Mouse (Mus musculus): ENCODE measurements around the gene Nepro.

DNA sequence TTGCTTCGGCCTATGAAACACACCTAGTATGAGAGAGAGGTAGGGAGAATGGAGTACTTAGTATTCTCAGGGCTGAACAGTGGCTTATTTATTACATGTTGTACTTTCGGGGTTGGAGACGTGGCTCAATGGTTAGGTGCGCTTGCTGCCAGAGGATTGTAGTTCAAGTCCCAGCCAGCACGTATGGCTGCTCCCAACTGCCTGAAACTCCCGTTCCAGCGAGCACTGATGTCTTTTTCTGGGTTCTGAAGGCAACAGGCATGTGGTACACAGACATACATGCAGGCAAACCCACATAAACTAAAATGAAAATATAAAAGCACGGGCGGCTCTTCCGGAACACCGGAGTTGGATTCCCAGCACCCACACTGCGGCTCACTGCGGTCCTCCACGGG lies 21.4 kb downstream of the Nepro start:
- TF ChIP-seq CTCF (IDR thresholded peaks at IDR 0.05; ENCODE audit: borderline replicate concordance, insufficient read depth, low read depth, low read length) (no peak), POLR2A (IDR thresholded peaks at IDR 0.05; ENCODE audit: borderline replicate concordance, insufficient read depth, low read length) (no peak)
